Mouse (Mus musculus): ENCODE measurements around the gene Dok7.

DNA sequence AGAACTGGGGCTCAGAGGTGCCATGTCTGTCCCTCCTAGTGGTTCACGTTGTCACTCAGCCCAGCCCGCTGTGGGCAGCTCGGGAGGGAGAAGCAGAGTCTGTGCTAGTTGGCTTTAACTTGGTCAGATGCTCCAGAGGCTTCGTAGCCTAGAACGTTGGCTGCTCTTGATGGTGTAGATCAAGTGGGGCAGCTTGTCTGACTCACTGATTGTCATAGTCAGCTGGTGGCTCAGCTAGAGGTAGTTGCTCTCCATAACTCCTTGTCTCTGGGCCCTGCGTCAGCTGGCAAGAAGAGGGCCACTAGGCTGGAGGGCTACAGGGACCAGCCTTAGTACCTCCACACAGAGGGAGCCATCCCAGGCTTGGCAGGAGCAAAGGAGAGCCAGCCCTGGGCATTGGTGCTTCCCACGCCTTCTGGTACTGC, 73.2 kb downstream of the Dok7 start:
- TF ChIP-seq POLR2A (IDR thresholded peaks at IDR 0.05; ENCODE audit: borderline replicate concordance, control insufficient read depth, low read depth, low read length) (no peak), CTCF (IDR thresholded peaks at IDR 0.05; ENCODE audit: control insufficient read depth, insufficient read depth, low read length) (no peak)

Data from bone marrow, adult 2 months (tissue).